Mouse (Mus musculus) kidney, embryonic 15.5 days (tissue): ENCODE measurements around the gene Ptprg. TPM values are rescaled to one million over a fixed set of nuclear protein-coding genes. Genes with fewer than 3 reads are reported as not detected.

Experiments
- ATAC-seq: fragments of 200-750 bp; cut with Nextera tagmentation; replicated peaks from 2 replicates; pipeline ENCODE4 v1.8.0; 2017; ENCODE audit warnings: moderate TSS enrichment; ENCODE audit not compliant: low FRiP score
- H3K27ac ChIP-seq: fragments of 300-500 bp; sonication (generic); 2 replicates; pipeline ENCODE4 v1.5.1; 2015; ENCODE audit warnings: mild to moderate bottlenecking, inconsistent platforms
- H3K27me3 ChIP-seq: fragments of 300-500 bp; sonication (generic); 2 replicates; pipeline ENCODE4 v1.6.1; 2015; ENCODE audit warnings: inconsistent platforms
- H3K36me3 ChIP-seq: fragments of 300-500 bp; sonication (generic); 2 replicates; pipeline ENCODE4 v1.6.1; 2015; ENCODE audit warnings: inconsistent platforms
- H3K4me1 ChIP-seq: fragments of 300-500 bp; sonication (generic); 2 replicates; pipeline ENCODE4 v1.6.1; 2015; ENCODE audit warnings: inconsistent platforms
- H3K4me2 ChIP-seq: fragments of 300-500 bp; sonication (generic); 2 replicates; pipeline ENCODE4 v1.6.1; 2015; ENCODE audit warnings: moderate library complexity, mild to moderate bottlenecking, inconsistent platforms
- H3K4me3 ChIP-seq: fragments of 300-500 bp; sonication (generic); replicated peaks from 2 replicates; pipeline ENCODE4 v1.5.1; 2015; ENCODE audit warnings: mild to moderate bottlenecking, inconsistent platforms
- H3K9ac ChIP-seq: fragments of 300-500 bp; sonication (generic); 2 replicates; pipeline ENCODE4 v1.6.1; 2015; ENCODE audit warnings: mild to moderate bottlenecking, inconsistent platforms
- H3K9me3 ChIP-seq: fragments of 300-500 bp; sonication (generic); replicated peaks from 2 replicates; pipeline ENCODE4 v1.6.1; 2016; ENCODE audit warnings: inconsistent platforms
- WGBS: fragments of 180-500 bp; shearing (Covaris S2); methylation state at CpG from one replicate; pipeline ENCODE4 v1.1.7; 2015; ENCODE audit warnings: mixed read lengths; 5-methylcytosine and 5-hydroxymethylcytosine counted together
- polyA plus RNA-seq: library from polyadenylated mRNA; unstranded; fragments of >200 nt; fragmentation: Nextera tagmentation; extraction: Ambion mirVana; gene quantifications from 2 replicates; pipeline ENCODE4 v1.2.1, GENCODE M21; 2015

Ptprg gene
- polyA plus RNA-seq, 1 experiment from 2014 or later: 40.4 TPM

DNA sequence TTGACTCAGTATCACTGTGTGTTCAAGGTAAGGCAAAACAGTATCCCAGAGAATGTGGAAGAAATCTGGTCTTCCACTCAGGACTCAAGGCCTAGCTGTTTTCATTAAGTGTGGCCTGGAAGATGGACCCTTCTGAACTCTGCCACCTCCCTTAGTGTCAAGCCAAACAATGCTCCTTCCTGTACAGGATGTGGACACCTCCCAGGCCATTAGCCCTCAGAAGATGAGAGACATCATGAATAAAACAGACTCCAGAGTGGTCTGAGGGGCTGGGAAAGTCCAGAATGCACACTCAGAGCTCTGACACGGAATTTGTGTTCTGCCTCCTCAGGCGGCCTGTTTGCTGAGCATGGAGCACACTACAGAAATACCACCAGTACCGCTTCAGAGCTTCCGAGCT lies 581.2 kb downstream of the Ptprg start:
- WGBS: 74% methylated on average over 4 of the region's 4 CpGs
- no peak for ATAC-seq
- Histone ChIP-seq H3K36me3 (peaks cover 5% of the 10 kb centered on the region; the same call in 1 of the 2 replicates), H3K27ac (0 out of 2 replicates have a peak overlapping the region, but pooled peaks have one; percentile 18), H3K9ac (no peak overlapping the region), H3K9me3 (no peaks in the 10 kb centered on the region), H3K4me3 (no peak overlapping the region), H3K27me3 (no peaks in the 10 kb centered on the region), H3K4me2 (no peak overlapping the region), H3K4me1 (peaks cover 3% of the 10 kb centered on the region; the same call in 1 of the 2 replicates)

DNA sequence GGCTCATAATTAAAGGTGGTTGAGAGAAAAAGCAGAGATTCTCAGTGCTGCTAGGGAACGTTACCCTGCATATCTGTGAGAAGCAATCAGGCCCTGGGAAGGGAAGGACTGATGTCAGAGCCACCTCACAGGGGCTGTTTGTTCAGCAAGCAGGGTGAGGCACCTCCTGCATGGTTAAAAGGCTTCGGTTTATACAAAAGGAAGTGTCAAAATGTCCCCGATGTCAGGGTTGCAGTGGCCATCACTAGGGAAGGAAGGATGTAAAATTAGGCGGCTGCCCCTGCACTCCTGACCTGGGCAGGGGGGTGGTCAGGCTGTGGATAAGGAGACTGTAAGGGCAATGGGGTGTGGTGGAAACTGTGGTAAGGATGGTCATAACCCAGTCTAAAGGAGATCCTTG lies 583.2 kb downstream of the Ptprg start:
- no peak for ATAC-seq
- 44% methylated on average over 4 of the region's 4 CpGs for WGBS
- H3K36me3 ChIP-seq: peaks cover 5% of the 10 kb centered on the region; the same call in 1 of the 2 replicates
- H3K4me1 ChIP-seq: peaks cover 4% of the 10 kb centered on the region; the same call in 1 of the 2 replicates
- H3K9me3 ChIP-seq: no peaks in the 10 kb centered on the region
- H3K27me3 ChIP-seq: no peaks in the 10 kb centered on the region
- no peak overlapping the region for H3K4me2 ChIP-seq
- no peak overlapping the region for H3K27ac ChIP-seq
- no peak overlapping the region for H3K9ac ChIP-seq
- no peak overlapping the region for H3K4me3 ChIP-seq

GRCm38 (mm10) chr14:12139643-12140481 lies 586.5 kb downstream of the Ptprg start:
- Histone ChIP-seq H3K9ac (no peak overlapping the region), H3K27ac (no peak overlapping the region), H3K4me2 (peak overlapping the region; percentile 15; the same call in 1 of the 2 replicates), H3K36me3 (peaks cover 23% of the 10 kb centered on the region), H3K27me3 (no peaks in the 10 kb centered on the region), H3K4me3 (no peak overlapping the region), H3K9me3 (no peaks in the 10 kb centered on the region), H3K4me1 (0 out of 2 replicates have a peak, but pooled peaks cover 3% of the 10 kb centered on the region)
- ATAC-seq: peak; percentile 52; the same call in 1 of the 2 replicates
- WGBS: 38% methylated on average over 18 of the region's 18 CpGs

GRCm38 (mm10) chr14:12143941-12144485 lies 590.7 kb downstream of the Ptprg start:
- H3K4me2 ChIP-seq: no peak overlapping the region

DNA sequence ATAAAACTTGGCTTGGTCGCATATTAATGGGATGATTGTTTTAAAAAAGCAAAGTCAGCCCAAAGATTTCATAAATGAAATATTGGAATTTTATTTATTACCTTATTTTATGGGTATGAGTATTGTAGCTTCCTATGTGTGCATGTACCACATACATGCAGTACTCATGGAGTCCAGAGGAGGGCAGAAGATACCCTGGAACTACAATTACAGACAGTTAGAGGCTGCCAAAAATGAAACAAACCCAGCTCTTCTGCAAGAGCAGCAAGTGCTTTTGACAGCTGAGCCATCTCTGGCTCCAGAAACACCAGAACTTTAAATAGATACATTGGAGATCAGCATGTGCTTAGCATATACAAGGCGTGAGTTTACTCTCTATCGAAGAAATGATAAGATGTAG lies 592.6 kb downstream of the Ptprg start:
- Histone ChIP-seq H3K9me3 (no peaks in the 10 kb centered on the region), H3K27ac (no peak overlapping the region), H3K9ac (no peak overlapping the region), H3K4me1 (no peaks in the 10 kb centered on the region), H3K36me3 (peaks cover 39% of the 10 kb centered on the region), H3K4me3 (no peak overlapping the region), H3K27me3 (no peaks in the 10 kb centered on the region), H3K4me2 (no peak overlapping the region)
- 95% methylated on average over 3 of the region's 3 CpGs for WGBS
- no peak for ATAC-seq

More at GRCm38 (mm10) chr14:12143941-12144485, 590.7 kb downstream of the Ptprg start:
- H3K9ac ChIP-seq: no peak overlapping the region
- no peak overlapping the region for H3K27ac ChIP-seq
- no peaks in the 10 kb centered on the region for H3K9me3 ChIP-seq
- 63% methylated on average over 8 of the region's 8 CpGs for WGBS
- H3K36me3 ChIP-seq: peaks cover 39% of the 10 kb centered on the region
- ATAC-seq: no peak
- H3K27me3 ChIP-seq: no peaks in the 10 kb centered on the region
- 0 out of 2 replicates have a peak, but pooled peaks cover 3% of the 10 kb centered on the region for H3K4me1 ChIP-seq
- no peak overlapping the region for H3K4me3 ChIP-seq

DNA sequence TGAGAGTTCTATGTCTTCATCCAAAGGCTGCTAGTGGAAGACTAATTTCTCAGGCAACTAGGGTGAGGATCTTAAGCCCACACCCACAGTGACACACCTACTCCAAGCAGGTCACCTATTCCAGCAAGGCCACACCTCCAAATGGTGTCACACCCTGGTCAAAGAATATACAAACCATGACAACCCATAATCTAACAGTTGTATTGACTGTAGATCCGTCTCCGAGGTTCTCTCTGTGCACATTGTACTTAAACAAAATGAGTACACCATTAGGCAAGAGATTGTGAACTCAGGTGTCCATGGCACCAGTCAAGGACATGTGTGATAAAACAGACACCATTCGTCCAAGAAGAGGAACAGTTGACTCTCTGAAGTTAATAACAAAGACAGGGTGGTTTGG lies 596.2 kb downstream of the Ptprg start:
- no peaks in the 10 kb centered on the region for H3K4me1 ChIP-seq
- no peak overlapping the region for H3K9ac ChIP-seq
- no peak overlapping the region for H3K4me2 ChIP-seq
- peaks cover 27% of the 10 kb centered on the region for H3K36me3 ChIP-seq
- H3K4me3 ChIP-seq: no peak overlapping the region
- 90% methylated on average over 3 of the region's 3 CpGs for WGBS
- no peak for ATAC-seq
- H3K27me3 ChIP-seq: no peaks in the 10 kb centered on the region
- no peak overlapping the region for H3K27ac ChIP-seq
- no peaks in the 10 kb centered on the region for H3K9me3 ChIP-seq

GRCm38 (mm10) chr14:12151927-12152326 lies 598.6 kb downstream of the Ptprg start:
- Histone ChIP-seq H3K4me2 (no peak overlapping the region), H3K27me3 (no peaks in the 10 kb centered on the region), H3K4me3 (no peak overlapping the region), H3K27ac (no peak overlapping the region), H3K36me3 (peaks cover 10% of the 10 kb centered on the region; the same call in 1 of the 2 replicates), H3K9ac (no peak overlapping the region), H3K4me1 (no peaks in the 10 kb centered on the region), H3K9me3 (no peaks in the 10 kb centered on the region)
- peak; percentile 76; the same call in 1 of the 2 replicates for ATAC-seq
- 45% methylated on average over 3 of the region's 3 CpGs for WGBS

DNA sequence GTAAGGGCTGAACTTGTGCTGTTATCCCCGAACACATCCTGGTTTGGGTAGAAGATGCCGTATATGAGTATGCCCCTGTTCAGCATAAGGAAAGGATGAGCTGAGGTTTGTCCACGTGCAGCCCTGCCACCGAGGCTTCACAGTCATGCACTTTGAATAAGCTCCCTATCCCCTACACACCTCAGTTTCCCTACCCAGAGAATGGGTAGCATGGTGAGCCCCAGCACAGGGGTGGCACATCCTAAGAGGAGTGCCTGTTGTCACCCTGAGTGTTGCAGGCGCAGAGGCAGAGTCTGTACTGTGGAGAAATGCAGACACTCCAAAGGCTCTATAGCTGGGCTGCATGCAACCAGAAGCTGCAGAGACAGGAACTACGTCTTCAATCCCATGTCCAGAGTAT lies 599.4 kb downstream of the Ptprg start:
- no peak for ATAC-seq
- Histone ChIP-seq H3K4me1 (no peaks in the 10 kb centered on the region), H3K36me3 (peaks cover 13% of the 10 kb centered on the region; the same call in 1 of the 2 replicates), H3K27ac (no peak overlapping the region), H3K9ac (no peak overlapping the region), H3K4me3 (no peak overlapping the region), H3K9me3 (no peaks in the 10 kb centered on the region), H3K27me3 (no peaks in the 10 kb centered on the region), H3K4me2 (no peak overlapping the region)
- 91% methylated on average over 6 of the region's 6 CpGs for WGBS

DNA sequence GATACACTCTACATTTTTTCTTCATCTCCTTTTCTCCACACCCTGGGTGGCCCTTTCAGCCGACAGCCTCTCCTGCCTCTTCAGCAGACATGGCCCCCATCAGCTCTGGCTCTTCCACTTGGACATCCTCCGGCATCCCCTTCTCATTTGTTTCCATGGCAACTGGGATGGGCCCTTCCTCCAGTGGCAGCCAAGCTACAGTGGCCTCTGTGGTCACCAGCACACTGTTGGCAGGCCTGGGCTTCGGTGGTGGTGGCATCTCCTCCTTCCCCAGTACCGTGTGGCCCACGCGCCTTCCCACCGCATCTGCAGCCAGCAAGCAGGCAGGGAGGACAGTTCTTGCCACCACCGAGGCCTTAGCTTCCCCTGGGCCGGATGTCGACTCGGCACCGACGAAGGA lies 600.3 kb downstream of the Ptprg start:
- Histone ChIP-seq H3K27ac (no peak overlapping the region), H3K4me3 (no peak overlapping the region), H3K9me3 (no peaks in the 10 kb centered on the region), H3K27me3 (no peaks in the 10 kb centered on the region), H3K4me2 (no peak overlapping the region), H3K4me1 (no peaks in the 10 kb centered on the region), H3K9ac (no peak overlapping the region), H3K36me3 (peaks cover 12% of the 10 kb centered on the region; the same call in 1 of the 2 replicates)
- no peak for ATAC-seq
- WGBS: 86% methylated on average over 13 of the region's 13 CpGs

DNA sequence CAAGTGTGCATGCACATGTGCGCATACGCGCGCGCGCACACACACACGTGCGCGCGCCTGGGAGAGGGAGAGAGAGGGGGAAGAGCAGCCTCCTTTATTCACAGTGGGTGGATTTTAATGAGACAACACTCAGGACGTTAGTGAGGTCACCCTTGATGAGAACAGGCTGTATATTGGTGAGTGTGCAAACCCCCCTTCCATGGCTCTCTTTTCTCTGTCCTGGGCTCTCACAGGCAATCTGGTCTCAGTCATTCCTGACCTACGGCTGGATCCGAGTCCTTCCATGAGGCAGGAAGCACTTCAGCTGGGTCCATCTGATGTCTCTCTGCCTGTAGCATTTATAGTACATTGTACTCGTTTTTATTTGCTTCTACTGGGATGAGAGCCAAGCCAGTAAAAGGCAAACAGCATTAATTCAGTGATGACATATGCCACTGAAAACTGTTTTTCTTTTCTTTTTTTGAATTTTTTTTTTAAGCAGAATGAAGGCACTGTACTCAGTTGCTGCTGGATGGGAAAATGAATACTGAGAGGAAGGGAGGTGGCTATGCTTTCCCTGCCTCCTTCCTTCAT lies 608.5 kb downstream of the Ptprg start:
- ATAC-seq: peak; percentile 92
- Histone ChIP-seq H3K4me1 (peaks cover 10% of the 10 kb centered on the region; the same call in 1 of the 2 replicates), H3K36me3 (peaks cover 11% of the 10 kb centered on the region), H3K9me3 (no peaks in the 10 kb centered on the region), H3K4me2 (no peak overlapping the region), H3K27me3 (no peaks in the 10 kb centered on the region), H3K27ac (peak overlapping the region; percentile 90), H3K4me3 (no peak overlapping the region), H3K9ac (no peak overlapping the region)
- WGBS: 68% methylated on average over 14 of the region's 14 CpGs

GRCm38 (mm10) chr14:12162331-12162854 lies 609.1 kb downstream of the Ptprg start:
- Histone ChIP-seq H3K27ac (peak overlapping the region; percentile 90), H3K9me3 (no peaks in the 10 kb centered on the region)
- peak; percentile 27; the same call in 1 of the 2 replicates for ATAC-seq

GRCm38 (mm10) chr14:12163196-12163595 lies 609.9 kb downstream of the Ptprg start:
- no peak for ATAC-seq
- WGBS: 66% methylated on average over 4 of the region's 4 CpGs
- no peaks in the 10 kb centered on the region for H3K9me3 ChIP-seq
- H3K9ac ChIP-seq: no peak overlapping the region
- H3K4me3 ChIP-seq: no peak overlapping the region
- H3K36me3 ChIP-seq: peaks cover 18% of the 10 kb centered on the region
- peaks cover 10% of the 10 kb centered on the region; the same call in 1 of the 2 replicates for H3K4me1 ChIP-seq
- H3K27ac ChIP-seq: no peak overlapping the region
- H3K4me2 ChIP-seq: no peak overlapping the region
- H3K27me3 ChIP-seq: no peaks in the 10 kb centered on the region

More at GRCm38 (mm10) chr14:12162331-12162854, 609.1 kb downstream of the Ptprg start:
- H3K9ac ChIP-seq: no peak overlapping the region
- H3K4me2 ChIP-seq: no peak overlapping the region
- no peak overlapping the region for H3K4me3 ChIP-seq
- peaks cover 11% of the 10 kb centered on the region for H3K36me3 ChIP-seq
- 47% methylated on average over 5 of the region's 5 CpGs for WGBS
- no peaks in the 10 kb centered on the region for H3K27me3 ChIP-seq
- H3K4me1 ChIP-seq: peaks cover 10% of the 10 kb centered on the region; the same call in 1 of the 2 replicates
